Mouse (Mus musculus) liver, embryonic 11.5 days (tissue): ENCODE data around the gene Tk1. TPM values are rescaled to one million over a fixed set of nuclear protein-coding genes. Genes with fewer than 3 reads are reported as not detected.
"Not testable (repeated sequence)": the region's sequence is repeated elsewhere in the genome, so short reads cannot be mapped to it uniquely, and the experiment has no call there.

Experiments
- ATAC-seq: fragments of 200-750 bp; cut with Nextera tagmentation; replicated peaks from 2 replicates; pipeline ENCODE4 v1.8.0; 2017; ENCODE audit warnings: moderate number of reproducible peaks, mild to moderate bottlenecking, moderate TSS enrichment, moderate library complexity; ENCODE audit not compliant: low FRiP score
- DNase-seq: peaks from one replicate; pipeline ENCODE4 v3.0.0-alpha.2; 2017; ENCODE audit warnings: low spot score
- H3K27ac ChIP-seq: fragments of 300-500 bp; sonication (generic); 2 replicates; pipeline ENCODE4 v1.5.1; 2014; ENCODE audit warnings: mild to moderate bottlenecking, low read depth, low read length, control low read depth
- H3K27me3 ChIP-seq: fragments of 300-500 bp; sonication (generic); replicated peaks from 2 replicates; pipeline ENCODE4 v1.6.1; 2014; ENCODE audit warnings: low read length, mixed read lengths; ENCODE audit not compliant: control insufficient read depth, insufficient read depth
- H3K36me3 ChIP-seq: fragments of 300-500 bp; sonication (generic); 2 replicates; pipeline ENCODE4 v1.6.1; 2014; ENCODE audit warnings: mild to moderate bottlenecking, low read length, moderate library complexity, mixed read lengths; ENCODE audit not compliant: control insufficient read depth, insufficient read depth
- H3K4me1 ChIP-seq: fragments of 300-500 bp; sonication (generic); replicated peaks from 2 replicates; pipeline ENCODE4 v1.6.1; 2014; ENCODE audit warnings: low read length, mixed read lengths; ENCODE audit not compliant: control insufficient read depth, insufficient read depth
- H3K4me2 ChIP-seq: fragments of 300-500 bp; sonication (generic); 2 replicates; pipeline ENCODE4 v1.6.1; 2014; ENCODE audit warnings: mild to moderate bottlenecking, control low read depth, moderate library complexity
- H3K4me3 ChIP-seq: fragments of 300-500 bp; sonication (generic); 2 replicates; pipeline ENCODE4 v1.5.1; 2014; ENCODE audit warnings: low read depth, low read length, control low read depth
- H3K9ac ChIP-seq: fragments of 300-500 bp; sonication (generic); 2 replicates; pipeline ENCODE4 v1.6.1; 2014; ENCODE audit warnings: low read depth, low read length, control low read depth
- H3K9me3 ChIP-seq: fragments of 300-500 bp; sonication (generic); 2 replicates; pipeline ENCODE4 v1.6.1; 2016; ENCODE audit warnings: low read length, inconsistent platforms, mixed read lengths; ENCODE audit not compliant: control insufficient read depth
- WGBS: fragments of 180-500 bp; shearing (Covaris S2); extraction: QIAGEN DNeasy Blood & Tissue Kit; methylation state at CpG from one replicate; pipeline ENCODE4 v1.1.7; 2014; 5-methylcytosine and 5-hydroxymethylcytosine counted together
- polyA plus RNA-seq: library from polyadenylated mRNA; unstranded; fragments of >200 nt; fragmentation: Nextera tagmentation; extraction: Ambion mirVana; gene quantifications from 2 replicates; pipeline ENCODE4 v1.2.1, GENCODE M21; 2014

Gene Tk1
- polyA plus RNA-seq, 1 experiment from 2014 or later = 185 TPM

GRCm38 (mm10) chr11:117821868-117822267, 4.0 kb downstream of the Tk1 start:
- ATAC-seq = no peak
- WGBS = 86% methylated on average over 9 of the region's 9 CpGs
- 0 out of 2 replicates have a peak overlapping the region, but pooled peaks have one; percentile 1 for H3K27ac ChIP-seq
- DNase-seq = no peak
- H3K9ac ChIP-seq = no peak overlapping the region
- no peak overlapping the region for H3K4me3 ChIP-seq
- peaks cover 23% of the 10 kb centered on the region for H3K4me1 ChIP-seq
- no peaks in the 10 kb centered on the region for H3K27me3 ChIP-seq
- no peaks in the 10 kb centered on the region for H3K9me3 ChIP-seq
- peaks cover 45% of the 10 kb centered on the region for H3K36me3 ChIP-seq
- H3K4me2 ChIP-seq = no peak overlapping the region

- no peak for ATAC-seq
- Histone ChIP-seq H3K27me3 (no peaks in the 10 kb centered on the region), H3K36me3 (peaks cover 51% of the 10 kb centered on the region), H3K4me2 (no peak overlapping the region), H3K9ac (no peak overlapping the region), H3K4me1 (peaks cover 17% of the 10 kb centered on the region), H3K27ac (no peak overlapping the region), H3K9me3 (no peaks in the 10 kb centered on the region), H3K4me3 (no peak overlapping the region)
- WGBS = 91% methylated on average over 7 of the region's 7 CpGs
- DNase-seq = no peak
Measured at GRCm38 (mm10) chr11:117820173-117820572, 5.7 kb downstream of the Tk1 start.

- WGBS = 83% methylated on average over 8 of the region's 8 CpGs
- Histone ChIP-seq H3K27ac (no peak overlapping the region), H3K27me3 (no peaks in the 10 kb centered on the region), H3K9me3 (no peaks in the 10 kb centered on the region), H3K4me1 (peaks cover 13% of the 10 kb centered on the region), H3K36me3 (peaks cover 59% of the 10 kb centered on the region), H3K9ac (no peak overlapping the region), H3K4me2 (no peak overlapping the region), H3K4me3 (no peak overlapping the region)
- DNase-seq (no peak), ATAC-seq (no peak)
Measured at GRCm38 (mm10) chr11:117819095-117819494, 6.8 kb downstream of the Tk1 start.

GRCm38 (mm10) chr11:117816389-117816996, 9.4 kb downstream of the Tk1 start:
- peak; percentile 42; the same call in 1 of the 2 replicates for ATAC-seq
- DNase-seq = no peak
- 88% methylated on average over 13 of the region's 13 CpGs for WGBS
- H3K9me3 ChIP-seq = no peaks in the 10 kb centered on the region
- H3K4me2 ChIP-seq = no peak overlapping the region
- H3K27ac ChIP-seq = no peak overlapping the region
- H3K9ac ChIP-seq = no peak overlapping the region
- H3K4me3 ChIP-seq = no peak overlapping the region
- no peaks in the 10 kb centered on the region for H3K27me3 ChIP-seq
- peaks cover 55% of the 10 kb centered on the region for H3K36me3 ChIP-seq
- peaks cover 3% of the 10 kb centered on the region for H3K4me1 ChIP-seq

- not testable (repeated sequence) for ATAC-seq
- 69% methylated on average over 9 of the region's 9 CpGs for WGBS
- 0 out of 2 replicates have a peak overlapping the region, but pooled peaks have one; percentile 2 for H3K27ac ChIP-seq
Measured at GRCm38 (mm10) chr11:117815850-117816249, 10.0 kb downstream of the Tk1 start.

GRCm38 (mm10) chr11:117814704-117815366, 11.1 kb downstream of the Tk1 start:
- no peak overlapping the region for H3K9ac ChIP-seq
- WGBS = 83% methylated on average over 6 of the region's 6 CpGs
- 0 out of 2 replicates have a peak overlapping the region, but pooled peaks have one; percentile 29 for H3K27ac ChIP-seq

More at GRCm38 (mm10) chr11:117815850-117816249, 10.0 kb downstream of the Tk1 start:
- DNase-seq, H3K27me3 ChIP-seq, H3K4me1 ChIP-seq, H3K4me3 ChIP-seq, H3K9me3 ChIP-seq, H3K9ac ChIP-seq, H3K4me2 ChIP-seq: not testable (repeated sequence)
- H3K36me3 ChIP-seq = peaks cover 49% of the 10 kb centered on the region

GRCm38 (mm10) chr11:117813867-117814266, 12.0 kb downstream of the Tk1 start:
- H3K4me1 ChIP-seq = peaks cover 21% of the 10 kb centered on the region

More at GRCm38 (mm10) chr11:117814704-117815366, 11.1 kb downstream of the Tk1 start:
- ATAC-seq (no peak), DNase-seq (no peak)
- Histone ChIP-seq H3K36me3 (peaks cover 48% of the 10 kb centered on the region), H3K4me1 (peaks cover 16% of the 10 kb centered on the region), H3K27me3 (no peaks in the 10 kb centered on the region), H3K4me3 (no peak overlapping the region), H3K9me3 (no peaks in the 10 kb centered on the region), H3K4me2 (no peak overlapping the region)

GRCm38 (mm10) chr11:117810401-117811046, 15.4 kb downstream of the Tk1 start:
- Histone ChIP-seq H3K9ac (peak overlapping the region; percentile 98), H3K27ac (peak overlapping the region; percentile 92), H3K4me1 (peaks cover 22% of the 10 kb centered on the region), H3K9me3 (no peaks in the 10 kb centered on the region), H3K36me3 (peaks cover 30% of the 10 kb centered on the region), H3K27me3 (no peaks in the 10 kb centered on the region), H3K4me2 (peak overlapping the region; percentile 99), H3K4me3 (peak overlapping the region; percentile 98)
- under 1% methylated on average over 21 of the region's 21 CpGs for WGBS
- DNase-seq (peak; percentile 82), ATAC-seq (peak; percentile 75)

More at GRCm38 (mm10) chr11:117813867-117814266, 12.0 kb downstream of the Tk1 start:
- WGBS = 71% methylated on average over 5 of the region's 5 CpGs
- H3K27ac ChIP-seq = no peak overlapping the region
- H3K9me3 ChIP-seq = no peaks in the 10 kb centered on the region
- H3K27me3 ChIP-seq = no peaks in the 10 kb centered on the region
- peaks cover 47% of the 10 kb centered on the region for H3K36me3 ChIP-seq
- H3K4me2 ChIP-seq = no peak overlapping the region
- no peak overlapping the region for H3K9ac ChIP-seq
- no peak overlapping the region for H3K4me3 ChIP-seq
- DNase-seq = no peak
- no peak for ATAC-seq
